Mouse (Mus musculus) liver, adult 2 months (tissue): ENCODE measurements around the gene Umod. TPM values are rescaled to one million over a fixed set of nuclear protein-coding genes. Genes with fewer than 3 reads are reported as not detected.

Experiments
- DNase-seq: peaks from one replicate; pipeline ENCODE4 v3.0.0-alpha.2; 2011; ENCODE audit warnings: low read depth, low spot score; ENCODE audit errors: extremely low read depth
- H3K27ac ChIP-seq: fragments of 200-500 bp; replicated peaks from 2 replicates; pipeline ENCODE4 v1.5.1; 2012; ENCODE audit warnings: low read depth, mild to moderate bottlenecking, control low read depth, inconsistent platforms, low read length; ENCODE audit not compliant: insufficient read depth
- H3K27me3 ChIP-seq: fragments of 200-500 bp; 2 replicates; pipeline ENCODE4 v1.6.1; 2012; ENCODE audit warnings: mild to moderate bottlenecking, moderate library complexity, low read length, inconsistent platforms; ENCODE audit not compliant: control insufficient read depth, insufficient read depth
- H3K36me3 ChIP-seq: fragments of 200-500 bp; 2 replicates; pipeline ENCODE4 v1.6.1; 2012; ENCODE audit warnings: low read length, inconsistent platforms; ENCODE audit not compliant: control insufficient read depth, insufficient read depth
- H3K4me1 ChIP-seq: fragments of 200-500 bp; 2 replicates; pipeline ENCODE4 v1.6.1; 2011; ENCODE audit warnings: low read length; ENCODE audit not compliant: control insufficient read depth, insufficient read depth
- H3K4me3 ChIP-seq: fragments of 200-500 bp; 2 replicates; pipeline ENCODE4 v1.5.1; 2011; ENCODE audit warnings: low read depth, mild to moderate bottlenecking, control low read depth, low read length, moderate library complexity; ENCODE audit not compliant: insufficient read depth
- H3K79me2 ChIP-seq: fragments of 200-500 bp; 2 replicates; pipeline ENCODE4 v1.6.1; 2012; ENCODE audit warnings: inconsistent platforms, mild to moderate bottlenecking, low read length, moderate library complexity; ENCODE audit not compliant: control insufficient read depth, insufficient read depth
- H3K9ac ChIP-seq: fragments of 200-500 bp; 2 replicates; pipeline ENCODE4 v1.6.1; 2012; ENCODE audit warnings: low read depth, mild to moderate bottlenecking, control low read depth, inconsistent platforms, low read length
- CTCF ChIP-seq: fragments of 200-500 bp; IDR thresholded peaks from 2 replicates; pipeline ENCODE4 v1.5.1; 2011; ENCODE audit warnings: low read depth, low read length, control low read depth
- POLR2A ChIP-seq: fragments of 200-500 bp; IDR thresholded peaks from 2 replicates; pipeline ENCODE4 v1.6.1; 2011; ENCODE audit warnings: low read length, control low read depth; ENCODE audit not compliant: insufficient read depth; ENCODE audit errors: extremely low read depth
- whole genome bisulfite sequencing: fragments of 180-500 bp; shearing (Covaris S2); methylation state at CpG from one replicate; pipeline ENCODE4 v1.1.7; 2018; 5-methylcytosine and 5-hydroxymethylcytosine counted together
- polyA plus RNA-seq: library from polyadenylated mRNA; depleted of rRNA; stranded (reverse); fragments of >200 nt; gene quantifications from 2 replicates; pipeline ENCODE4 v1.2.3, GENCODE M21; 2012
- total RNA-seq: library from RNA; depleted of rRNA; stranded (reverse); fragments of >200 nt; gene quantifications from 2 replicates; pipeline ENCODE4 v1.2.3, GENCODE M21; 2014

Gene Umod
- total and polyA plus RNA-seq, 2 experiments, result under 0.01 to 0.11 TPM

GRCm38 (mm10) chr7:119515492-119516271 lies 36.6 kb upstream of the Umod start:
- H3K36me3 ChIP-seq, result peaks cover 17% of the 10 kb centered on the region
- peak; percentile 56 for DNase-seq
- TF ChIP-seq CTCF, result peak; percentile 14
- TF ChIP-seq POLR2A, result no peak
- peak overlapping the region; percentile 30 for H3K27ac ChIP-seq
- peaks cover 5% of the 10 kb centered on the region; the same call in 1 of the 2 replicates for H3K4me1 ChIP-seq
- no peak overlapping the region; the same call in 1 of the 2 replicates for H3K9ac ChIP-seq
- no peaks in the 10 kb centered on the region for H3K79me2 ChIP-seq
- no peaks in the 10 kb centered on the region for H3K27me3 ChIP-seq
- no peak overlapping the region for H3K4me3 ChIP-seq
- 29% methylated on average over 10 of the region's 10 CpGs for WGBS

- TF ChIP-seq CTCF, result peak; percentile 83
- no peak for TF ChIP-seq POLR2A
- H3K27me3 ChIP-seq, result no peaks in the 10 kb centered on the region
- peaks cover 5% of the 10 kb centered on the region; the same call in 1 of the 2 replicates for H3K4me1 ChIP-seq
- H3K9ac ChIP-seq, result no peak overlapping the region
- H3K4me3 ChIP-seq, result no peak overlapping the region
- WGBS, result 24% methylated on average over 7 of the region's 7 CpGs
- H3K36me3 ChIP-seq, result peaks cover 11% of the 10 kb centered on the region
- no peaks in the 10 kb centered on the region for H3K79me2 ChIP-seq
- H3K27ac ChIP-seq, result no peak overlapping the region
- peak; percentile 75 for DNase-seq
Observed at GRCm38 (mm10) chr7:119513056-119513455, 34.0 kb upstream of the Umod start.

- Histone ChIP-seq H3K27ac (no peak overlapping the region), H3K79me2 (no peaks in the 10 kb centered on the region), H3K4me3 (no peak overlapping the region), H3K36me3 (peaks cover 11% of the 10 kb centered on the region), H3K27me3 (no peaks in the 10 kb centered on the region), H3K9ac (no peak overlapping the region), H3K4me1 (peaks cover 5% of the 10 kb centered on the region; the same call in 1 of the 2 replicates)
- no peak for TF ChIP-seq CTCF
- TF ChIP-seq POLR2A, result no peak
- 74% methylated on average over 4 of the region's 4 CpGs for WGBS
- peak; percentile 21 for DNase-seq
Observed at GRCm38 (mm10) chr7:119511143-119511542, 32.1 kb upstream of the Umod start.

GRCm38 (mm10) chr7:119490041-119490780 lies 11.1 kb upstream of the Umod start:
- Histone ChIP-seq H3K4me3 (no peak overlapping the region), H3K79me2 (no peaks in the 10 kb centered on the region), H3K9ac (no peak overlapping the region), H3K27me3 (no peaks in the 10 kb centered on the region), H3K4me1 (peaks cover 8% of the 10 kb centered on the region; the same call in 1 of the 2 replicates), H3K36me3 (peaks cover 63% of the 10 kb centered on the region), H3K27ac (peak overlapping the region; percentile 92)
- DNase-seq, result peak; percentile 96
- no peak for TF ChIP-seq POLR2A
- TF ChIP-seq CTCF, result no peak
- 14% methylated on average over 4 of the region's 4 CpGs for WGBS

GRCm38 (mm10) chr7:119486683-119487082 lies 7.6 kb upstream of the Umod start:
- WGBS, result 91% methylated on average over 5 of the region's 5 CpGs
- no peak overlapping the region for H3K9ac ChIP-seq
- no peak overlapping the region for H3K27ac ChIP-seq
- H3K36me3 ChIP-seq, result peaks cover 38% of the 10 kb centered on the region
- DNase-seq, result no peak
- TF ChIP-seq CTCF (no peak), POLR2A (no peak)
- H3K79me2 ChIP-seq, result no peaks in the 10 kb centered on the region
- H3K4me3 ChIP-seq, result no peak overlapping the region
- peaks cover 8% of the 10 kb centered on the region; the same call in 1 of the 2 replicates for H3K4me1 ChIP-seq
- no peaks in the 10 kb centered on the region for H3K27me3 ChIP-seq
